ENCODE assay signal across 21 mouse cellular contexts in the genomic region with DNA sequence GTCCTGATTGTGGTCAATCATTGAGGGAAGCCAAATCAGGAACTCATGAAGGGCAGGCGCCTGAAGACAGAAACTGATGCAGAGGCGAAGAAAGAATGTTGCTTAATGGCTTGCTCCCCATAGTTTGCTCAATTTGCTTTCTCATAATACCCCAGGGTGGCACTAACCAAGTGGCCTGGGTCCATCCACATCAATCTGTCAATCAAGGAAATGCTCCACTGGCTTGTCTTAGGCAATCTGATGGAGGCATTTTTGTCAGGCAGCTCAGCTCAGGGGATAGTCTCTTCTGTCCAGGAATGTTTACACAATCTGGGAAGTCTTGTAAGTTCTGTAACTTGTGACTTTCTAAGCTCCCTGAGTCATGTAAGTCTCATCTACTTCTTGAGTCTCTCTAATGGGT.
"Had no signal": no experiment of that assay in that cellular context is flagged by ENCODE, and none has a peak within 500 bp of the region (broad histone marks: within the 10 kb centered on the region; RNA-seq: fewer than 3 reads in every experiment).

No protein-coding gene starts in this region.

- H3K4me1 ChIP-seq: liver, embryonic 13.5 days; liver, embryonic 15.5 days; midbrain, embryonic 13.5 days; midbrain, embryonic 15.5 days; neural tube, embryonic 13.5 days; neural tube, embryonic 15.5 days had no signal

- H3K9ac ChIP-seq: liver, embryonic 13.5 days; liver, embryonic 15.5 days; liver, postnatal 0 days; lung, embryonic 14.5 days; midbrain, embryonic 13.5 days; midbrain, embryonic 15.5 days; neural tube, embryonic 13.5 days; neural tube, embryonic 15.5 days had no signal

- H3K27me3 ChIP-seq: liver, embryonic 13.5 days; liver, embryonic 15.5 days; megakaryocyte, embryonic 14.5 days; midbrain, embryonic 13.5 days; midbrain, embryonic 15.5 days; neural tube, embryonic 13.5 days; neural tube, embryonic 15.5 days had no signal

- ATAC-seq: liver, postnatal 0 days; midbrain, embryonic 13.5 days; midbrain, embryonic 15.5 days had no signal

- H3K4me2 ChIP-seq: liver, embryonic 13.5 days; liver, embryonic 15.5 days; lung, embryonic 14.5 days; midbrain, embryonic 11.5 days; midbrain, embryonic 13.5 days; midbrain, embryonic 15.5 days; neural tube, embryonic 13.5 days; neural tube, embryonic 15.5 days had no signal

- H3K4me3 ChIP-seq: liver, embryonic 13.5 days; liver, embryonic 15.5 days; megakaryocyte, embryonic 14.5 days; midbrain, embryonic 13.5 days; midbrain, embryonic 15.5 days; myocyte; neural tube, embryonic 13.5 days; neural tube, embryonic 15.5 days had no signal

- H3K27ac ChIP-seq: liver, embryonic 13.5 days; liver, embryonic 15.5 days; macrophage; midbrain, embryonic 13.5 days; midbrain, embryonic 15.5 days; neural tube, embryonic 13.5 days; neural tube, embryonic 15.5 days had no signal

- H3K9me3 ChIP-seq: liver, embryonic 13.5 days; liver, embryonic 15.5 days; megakaryocyte, embryonic 14.5 days; midbrain, embryonic 13.5 days; midbrain, embryonic 15.5 days; neural tube, embryonic 13.5 days; neural tube, embryonic 15.5 days had no signal

- DNase-seq: liver, embryonic 13.5 days; liver, postnatal 0 days; lung, embryonic 14.5 days; lung, postnatal 10 days; retina, postnatal 1 day; right cerebral cortex, adult 18-20 months; right cerebral cortex, postnatal 25 days; right cerebral cortex, postnatal 4 days; spleen, adult 18-20 months; thymus, adult 18-20 months; thymus, postnatal 14 days; thymus, postnatal 36 days had no signal

- H3K36me3 ChIP-seq: liver, embryonic 13.5 days; liver, embryonic 15.5 days; midbrain, embryonic 13.5 days; midbrain, embryonic 15.5 days; neural tube, embryonic 13.5 days; neural tube, embryonic 15.5 days had no signal
